Mouse (Mus musculus): ENCODE measurements at regions not wholly inside any gene's neighbourhood (a gene's known extent, or its start where the extent isn't known, plus 50 kb on each side); places are given as distances from the start of the nearest gene placed in this dataset.

DNA sequence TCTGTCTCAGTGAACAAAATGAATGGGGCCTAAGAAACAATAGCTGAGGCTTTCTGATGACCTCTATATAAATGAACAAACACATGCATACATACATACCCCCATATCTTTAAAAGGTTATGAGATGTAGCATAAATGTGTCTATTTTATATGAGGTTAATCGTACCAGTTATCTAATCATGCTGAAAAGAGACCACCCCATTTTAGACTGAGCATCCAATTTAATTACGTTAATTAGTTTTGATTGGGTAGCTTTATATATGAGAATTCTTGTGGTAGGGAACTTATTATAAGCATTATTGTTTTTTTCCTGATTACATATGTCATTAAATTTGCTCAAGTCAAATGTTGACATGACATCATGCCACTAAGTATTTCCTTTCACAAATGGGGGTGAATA, 728.0 kb downstream of the Epha4 start:
- no peak for TF ChIP-seq GABPA (IDR thresholded peaks at IDR 0.05; ENCODE audit: insufficient replicate concordance, low read depth, low read length)
- TF ChIP-seq POLR2A (IDR thresholded peaks at IDR 0.05; ENCODE audit: low read depth, low read length): no peak
- TF ChIP-seq CTCF (conservative IDR thresholded peaks at IDR 0.05 in 1 of 2, IDR thresholded peaks at IDR 0.05 in 1 of 2; ENCODE audit: low read depth in 2 of 2, low read length in 2 of 2): no peak
- no peak for TF ChIP-seq USF1 (IDR thresholded peaks at IDR 0.05; ENCODE audit: low read depth, low read length)
- TF ChIP-seq RCOR1 (conservative IDR thresholded peaks at IDR 0.05; ENCODE audit: low read depth, low read length): no peak
- no peak for TF ChIP-seq EP300 (IDR thresholded peaks at IDR 0.05; ENCODE audit: low read length)
- no peak for TF ChIP-seq NRF1 (IDR thresholded peaks at IDR 0.05; ENCODE audit: low read depth, low read length)
- no peak for TF ChIP-seq SMC3 (IDR thresholded peaks at IDR 0.05; ENCODE audit: low read depth, low read length)
- TF ChIP-seq RAD21 (IDR thresholded peaks at IDR 0.05; ENCODE audit: low read depth, low read length): no peak
- no peak for TF ChIP-seq USF2 (conservative IDR thresholded peaks at IDR 0.05; ENCODE audit: low read depth, low read length)

Measured in CH12.LX (cell line).